Mouse (Mus musculus) urinary bladder, postnatal 36 days (tissue): ENCODE results near the gene Plekhj1.

Source experiments
- DNase-seq, 2 experiments: peaks; one replicate each; pipeline ENCODE4 v3.0.0; 2022; ENCODE audit warnings: low spot score in 2 of 2, mixed read lengths in 1 of 2

The Plekhj1 gene

DNA sequence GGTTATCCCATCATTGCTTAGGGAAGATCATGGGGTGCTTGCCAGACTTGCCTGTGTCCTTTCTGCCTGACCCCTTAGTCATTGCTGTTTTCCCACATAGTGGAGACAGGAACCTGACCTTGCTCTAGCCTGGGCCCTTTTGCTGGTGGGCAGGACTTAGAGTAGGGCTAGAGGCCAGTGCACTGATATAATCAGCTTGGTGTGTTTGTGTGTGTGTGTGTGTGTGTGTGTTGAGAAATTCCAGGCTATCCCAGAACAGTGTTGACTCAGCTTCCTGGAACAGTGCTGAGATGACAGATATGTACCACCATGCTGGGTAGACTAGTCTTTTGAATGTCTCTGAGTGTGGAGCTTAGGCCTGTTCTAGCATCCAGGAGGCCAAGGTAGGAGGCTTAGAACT lies 18.9 kb downstream of the Plekhj1 start:
- no peak for DNase-seq

DNA sequence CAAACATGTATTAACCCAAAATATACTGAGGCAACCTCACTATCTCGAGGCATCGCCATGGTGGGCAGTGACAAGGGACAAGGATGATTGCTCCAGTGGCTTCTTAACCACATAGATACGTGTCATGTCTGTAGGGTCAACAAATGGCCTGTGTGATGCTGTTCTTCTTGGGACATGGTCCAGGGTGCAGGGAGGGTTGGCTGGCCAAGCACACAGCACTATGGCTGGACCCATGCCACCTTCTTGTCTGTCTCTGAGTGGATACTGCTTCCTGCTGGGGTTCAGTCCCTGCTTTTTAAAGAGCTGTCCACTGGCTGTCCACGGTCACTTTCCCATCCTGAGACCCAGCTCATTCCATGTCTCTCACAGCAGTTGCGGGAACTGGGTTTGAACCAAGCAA lies 21.3 kb downstream of the Plekhj1 start:
- no peak for DNase-seq

DNA sequence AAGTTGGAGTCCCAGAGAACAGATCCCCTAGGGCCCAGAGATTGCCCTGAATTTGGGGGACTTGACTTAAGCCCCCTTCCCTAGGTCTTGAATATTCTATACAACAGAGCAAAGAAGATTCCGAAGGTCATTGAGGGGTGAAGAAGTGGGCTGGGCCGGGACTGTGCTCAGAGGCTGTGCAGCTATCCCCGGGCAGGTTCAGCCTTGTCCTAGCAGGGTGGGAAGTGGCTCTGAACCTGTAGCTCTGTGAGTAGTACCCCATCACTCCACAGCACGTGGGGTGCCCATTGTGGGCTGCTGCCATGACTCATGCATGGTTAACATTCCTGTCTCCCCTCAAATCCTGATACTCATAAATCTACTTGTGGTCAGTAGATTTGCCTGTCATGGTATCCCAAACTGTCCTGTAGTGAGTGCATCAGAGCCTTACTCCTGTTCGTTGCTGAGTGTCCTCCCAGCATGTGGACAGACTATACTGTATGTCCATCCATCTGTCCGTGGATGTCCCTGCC lies 22.0 kb downstream of the Plekhj1 start:
- no peak for DNase-seq

DNA sequence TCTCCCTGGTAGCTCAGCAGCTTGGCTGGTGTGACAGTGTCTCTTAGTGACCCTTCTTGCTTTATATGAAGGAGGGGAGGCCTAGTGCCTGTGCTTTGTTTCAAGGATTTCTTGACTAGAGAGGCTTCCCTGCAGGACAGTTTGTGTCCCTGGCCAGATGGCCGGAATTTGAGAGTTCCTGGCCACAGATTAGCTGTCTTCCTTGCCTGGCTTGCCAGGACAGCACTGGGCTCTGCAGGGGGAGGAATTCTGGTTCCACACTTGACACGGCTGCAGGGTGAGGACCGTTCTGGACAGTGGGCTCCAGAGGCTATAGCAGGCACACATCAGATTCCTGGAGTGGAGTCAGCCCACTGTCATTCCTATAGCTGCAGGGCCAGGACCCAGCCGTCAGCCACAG lies 22.7 kb downstream of the Plekhj1 start:
- no peak for DNase-seq

DNA sequence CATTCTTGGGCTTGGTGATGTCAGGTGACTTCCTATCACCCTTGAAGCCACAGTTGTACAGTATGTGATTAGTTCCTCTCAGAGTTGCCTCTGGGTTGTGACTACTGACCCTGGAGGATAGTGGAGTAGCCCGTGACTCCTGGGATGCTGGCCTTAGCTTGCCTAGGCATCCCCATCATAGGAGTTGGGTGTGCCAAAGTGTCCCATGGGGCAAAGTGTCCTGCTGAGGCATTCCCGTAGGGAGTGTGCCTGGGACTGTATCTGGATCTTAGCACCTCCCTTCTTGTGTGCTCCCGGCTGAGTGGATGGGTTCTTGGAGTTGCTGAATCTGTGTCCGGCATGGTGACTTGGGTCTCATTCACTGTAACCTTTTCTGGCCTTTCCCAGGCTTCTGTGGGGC lies 23.4 kb downstream of the Plekhj1 start:
- no peak for DNase-seq

DNA sequence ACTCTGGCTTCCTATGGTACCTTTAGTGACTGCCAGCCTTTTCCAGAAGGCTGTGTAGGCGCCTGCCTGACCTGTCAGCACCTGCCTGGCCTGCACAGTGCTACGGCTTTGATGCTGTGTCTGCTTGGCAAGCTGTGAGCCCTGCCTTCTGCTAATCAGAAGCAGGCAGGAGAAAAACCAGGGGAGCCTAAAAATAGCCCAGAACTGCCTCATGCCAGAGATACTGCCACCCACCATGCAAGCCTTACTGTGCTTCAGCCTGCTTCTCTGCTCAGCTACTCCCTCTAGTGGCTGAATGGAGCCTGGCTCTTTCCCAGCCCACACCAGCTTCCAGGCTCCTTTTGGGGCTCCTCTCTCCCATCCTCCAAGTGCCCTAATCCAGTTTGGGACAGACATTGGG lies 23.9 kb downstream of the Plekhj1 start:
- peak; percentile 61 to 76 for DNase-seq

DNA sequence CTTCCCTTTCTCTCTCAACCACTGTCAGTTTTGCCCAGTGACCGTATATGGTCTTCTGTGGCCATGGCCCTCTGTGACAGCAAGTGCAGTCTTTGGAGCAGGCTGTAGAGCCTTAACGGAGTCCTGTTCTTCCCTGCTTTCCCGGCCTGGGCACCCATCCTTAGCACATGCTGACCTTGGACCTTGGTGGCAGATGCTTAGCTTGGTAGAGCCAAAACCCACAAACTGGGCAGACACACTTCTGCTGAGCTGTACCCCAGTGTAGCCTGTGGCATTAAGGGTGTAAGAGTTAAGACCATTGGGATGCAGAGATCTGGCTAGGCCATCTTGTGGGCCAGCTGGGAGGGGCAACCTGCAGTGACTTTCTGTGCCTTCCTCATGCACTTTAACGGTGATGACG lies 24.6 kb downstream of the Plekhj1 start:
- DNase-seq, result no peak

DNA sequence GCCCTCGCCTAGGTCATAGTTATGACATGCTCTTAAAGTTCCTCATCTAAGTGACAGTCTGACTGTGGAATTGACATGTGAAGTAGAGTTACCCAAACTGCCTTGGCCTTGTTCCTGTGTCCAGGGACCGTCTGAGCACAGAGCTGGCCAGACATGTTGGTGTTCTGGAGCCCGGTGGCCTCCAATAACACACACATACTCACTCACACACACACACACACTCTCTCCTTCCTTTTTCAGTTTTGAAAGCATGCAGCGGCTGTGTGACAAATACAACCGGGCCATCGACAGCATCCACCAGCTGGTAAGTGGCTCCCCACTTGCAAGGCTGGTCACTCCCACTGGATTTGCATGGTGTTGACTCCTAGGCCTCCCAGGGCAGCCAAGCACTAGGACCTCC lies 30.1 kb downstream of the Plekhj1 start:
- no peak for DNase-seq

DNA sequence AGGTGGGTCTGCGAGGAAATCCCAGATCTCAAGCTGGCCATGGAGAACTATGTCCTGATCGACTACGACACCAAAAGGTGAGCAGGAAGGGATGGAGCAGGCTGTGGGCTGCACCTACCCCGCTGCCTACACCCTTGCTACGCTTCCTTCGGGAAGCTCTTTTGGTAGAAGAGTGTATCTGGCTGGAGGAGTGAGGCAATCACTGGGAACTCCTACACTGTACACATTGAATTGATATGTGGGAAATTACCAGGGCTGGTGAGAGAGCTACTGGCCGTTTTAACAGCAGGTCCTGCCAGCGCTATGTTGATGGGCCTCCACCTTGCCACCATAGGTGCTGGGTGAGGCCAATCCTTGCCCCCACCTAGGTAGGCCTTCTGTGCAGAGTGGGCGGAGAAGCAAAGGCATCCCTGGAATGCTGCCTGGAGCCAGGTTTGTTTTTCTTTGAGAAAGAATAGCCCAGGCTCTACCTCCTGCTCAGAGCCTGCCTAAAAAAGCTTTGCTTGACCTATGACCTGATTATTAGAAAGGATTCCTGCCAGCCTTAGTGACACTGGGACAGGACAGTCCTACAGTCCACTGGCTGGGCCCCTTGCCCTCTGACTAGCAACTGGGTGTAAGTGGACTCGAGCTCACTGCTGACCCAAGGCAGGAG lies 32.1 kb downstream of the Plekhj1 start:
- no peak for DNase-seq

DNA sequence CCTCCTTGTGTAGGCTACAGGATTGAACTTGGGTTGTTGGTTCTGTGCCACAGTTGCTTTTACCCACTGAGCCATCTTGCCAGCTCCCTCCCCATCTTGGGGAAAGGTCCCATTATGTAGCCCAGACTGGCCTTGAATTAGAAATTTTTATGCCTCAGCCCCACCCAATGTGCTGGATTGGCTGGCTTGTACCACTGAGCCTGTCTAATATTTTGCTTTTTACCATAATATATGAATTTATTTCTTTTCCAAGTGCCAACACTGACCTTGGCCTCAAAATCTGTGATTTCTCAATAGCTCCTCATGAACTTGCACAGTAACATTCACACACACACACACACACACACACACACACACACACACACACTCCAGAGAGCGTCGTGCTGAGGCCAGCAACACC lies 32.7 kb downstream of the Plekhj1 start:
- DNase-seq, result no peak

DNA sequence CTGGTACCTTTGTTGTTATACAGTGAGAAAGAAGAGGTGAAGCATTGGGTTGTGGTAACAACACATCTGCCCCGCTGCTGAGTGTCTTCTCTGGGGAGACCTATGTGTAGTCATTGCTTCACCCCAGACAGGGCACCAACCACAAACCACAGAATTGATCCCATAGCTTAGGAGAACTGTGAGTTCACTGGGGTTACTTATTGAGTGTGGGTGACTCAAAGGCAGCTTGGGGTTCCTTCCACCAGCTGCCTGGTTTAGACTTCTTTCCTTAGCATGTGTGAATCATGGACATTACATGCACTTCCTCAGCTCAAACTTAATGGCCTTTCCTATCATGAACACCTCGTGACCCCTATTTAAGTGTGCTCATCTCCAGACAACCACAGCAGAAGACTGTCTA lies 34.9 kb downstream of the Plekhj1 start:
- no peak for DNase-seq

DNA sequence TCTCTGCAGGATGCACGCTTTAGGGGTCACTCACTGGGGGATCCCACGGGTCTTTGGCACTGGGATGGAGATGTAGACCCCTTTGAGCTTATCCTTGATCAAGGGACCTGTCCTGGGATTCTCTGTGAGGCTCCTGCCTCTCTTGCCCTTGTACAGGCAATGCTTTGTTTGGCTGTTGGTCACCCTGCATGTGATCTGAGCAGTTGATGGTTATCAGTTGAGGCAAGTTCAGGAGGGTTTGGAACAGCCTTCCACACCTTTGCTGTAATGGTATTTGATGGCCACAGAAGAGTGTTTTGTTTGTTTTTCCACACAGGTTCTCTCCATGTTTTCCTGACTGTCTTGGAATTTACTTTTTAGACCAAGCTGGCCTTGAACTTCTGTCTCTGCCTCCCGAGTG lies 36.6 kb downstream of the Plekhj1 start:
- DNase-seq, result no peak

DNA sequence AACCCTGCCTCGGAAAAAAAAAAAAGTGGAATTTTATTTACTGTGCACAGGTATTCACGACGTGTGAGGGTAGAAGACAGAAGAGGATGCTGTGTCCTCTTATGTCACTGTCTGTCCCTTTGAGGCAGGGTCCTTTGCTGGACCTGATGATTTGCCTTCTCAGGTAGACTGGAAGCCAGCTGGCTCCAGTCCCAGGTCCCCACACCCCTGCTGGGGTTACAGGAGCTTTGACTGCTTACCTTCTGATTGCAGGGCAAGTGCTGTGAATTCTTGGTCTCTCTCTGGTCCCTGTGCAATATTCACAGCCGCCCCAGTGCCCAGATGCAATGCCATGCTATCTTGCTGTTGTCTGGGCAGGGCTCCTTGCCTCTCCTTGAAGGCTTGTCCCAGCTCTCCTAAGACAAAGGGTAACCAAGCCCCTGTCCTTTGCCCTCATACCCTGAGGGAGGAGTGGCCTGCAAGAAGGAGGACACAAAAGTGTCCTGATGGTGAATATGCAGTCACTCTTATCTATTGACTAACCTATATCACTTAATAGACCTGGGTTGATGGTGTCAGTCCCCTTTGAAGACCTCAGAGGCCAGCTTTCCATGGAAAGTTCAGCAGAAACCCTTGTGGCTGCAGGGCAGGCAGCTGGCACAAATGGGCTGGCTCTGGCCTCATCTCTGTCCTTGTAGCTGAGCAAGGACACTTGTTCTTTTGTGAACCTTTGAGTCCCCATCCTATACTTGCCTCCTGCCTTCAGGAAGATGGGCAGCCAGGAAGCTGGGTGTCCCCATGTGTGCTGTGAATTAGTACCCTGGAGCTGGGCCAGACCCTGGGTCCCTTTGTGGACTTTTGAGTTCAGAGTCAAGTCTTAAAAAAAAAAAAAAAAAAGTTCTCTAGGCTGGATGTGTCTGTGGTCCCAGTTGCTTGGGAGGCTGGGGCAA lies 37.6 kb downstream of the Plekhj1 start:
- no peak for DNase-seq

DNA sequence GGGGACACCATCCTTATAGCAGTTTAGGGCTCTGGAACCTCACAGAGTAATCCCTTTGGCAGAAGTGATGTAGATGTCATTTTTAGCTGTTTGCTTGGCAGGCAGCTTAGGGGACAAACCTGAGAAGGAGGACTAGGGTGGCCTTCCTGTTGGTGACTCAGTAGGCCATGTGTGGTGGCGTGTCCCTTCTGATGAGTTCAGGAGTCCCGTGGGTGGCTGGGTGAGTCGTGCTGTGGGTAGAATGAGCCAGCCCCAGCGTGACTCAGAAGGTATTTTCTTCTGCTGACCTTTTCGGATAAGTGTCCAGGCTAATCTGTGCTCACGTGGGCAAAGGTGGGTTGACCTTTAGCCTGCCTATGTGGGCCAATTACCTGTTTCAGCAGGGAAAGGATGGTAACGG lies 39.8 kb downstream of the Plekhj1 start:
- DNase-seq, result no peak

DNA sequence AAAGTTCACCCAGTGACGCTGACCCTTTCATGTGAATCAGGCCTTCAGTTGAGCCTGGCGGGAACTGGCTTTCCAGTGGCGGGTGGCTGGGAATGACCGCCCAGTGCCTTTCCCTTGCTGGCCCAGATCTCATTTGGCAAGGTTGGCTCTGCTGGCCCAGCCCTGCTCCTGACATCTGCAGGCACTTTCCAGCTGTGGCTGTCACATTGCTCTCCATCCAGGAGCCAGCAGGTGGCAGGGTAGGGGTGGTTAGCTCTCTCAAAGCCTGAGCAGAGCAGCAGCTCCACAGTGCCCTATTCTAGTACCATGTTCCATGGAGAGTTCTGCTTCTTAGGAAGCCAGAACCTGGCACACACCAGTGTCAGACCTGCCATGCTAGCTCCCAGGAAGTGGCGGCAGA lies 40.7 kb downstream of the Plekhj1 start:
- DNase-seq, result peak; percentile 60 to 80

DNA sequence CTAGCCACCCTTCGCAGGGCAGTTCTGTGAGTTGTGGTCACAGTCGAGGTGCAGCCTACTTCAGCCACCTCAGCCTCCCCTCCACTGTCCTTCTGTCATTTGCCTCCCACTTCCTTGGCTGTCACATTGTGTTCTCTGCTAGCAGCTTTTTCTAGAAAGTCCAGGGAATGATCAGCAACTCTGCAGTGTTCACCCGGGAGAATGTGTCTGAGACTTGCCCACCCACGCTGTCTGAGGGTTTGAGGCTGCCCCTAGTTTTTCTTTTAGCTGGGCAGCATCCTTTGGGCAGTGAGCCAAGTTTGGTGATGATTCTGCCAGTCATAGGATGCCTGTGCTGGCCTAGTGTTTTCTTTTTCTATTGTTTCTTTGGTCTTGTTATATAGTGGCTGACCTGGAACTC lies 41.5 kb downstream of the Plekhj1 start:
- DNase-seq, result no peak

DNA sequence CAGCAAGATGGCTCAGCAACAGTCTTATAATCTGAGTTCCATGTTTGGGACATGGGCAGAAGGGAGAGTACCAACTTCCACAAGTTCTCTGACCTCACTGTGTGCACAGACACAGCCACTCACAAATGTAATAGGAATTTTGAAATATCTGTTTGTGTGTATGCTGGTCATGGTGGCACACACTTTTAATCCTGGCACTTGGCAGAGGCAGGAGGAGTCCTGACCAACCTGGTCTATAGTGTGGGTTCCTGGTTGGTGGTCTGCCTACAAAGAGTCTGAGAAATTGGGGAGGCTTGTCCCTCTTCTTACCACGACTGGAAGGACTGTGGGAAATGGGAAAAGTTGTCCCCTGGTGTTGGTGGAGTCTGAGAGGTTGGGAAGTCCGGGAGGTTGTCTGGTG lies 41.9 kb downstream of the Plekhj1 start:
- no peak for DNase-seq

DNA sequence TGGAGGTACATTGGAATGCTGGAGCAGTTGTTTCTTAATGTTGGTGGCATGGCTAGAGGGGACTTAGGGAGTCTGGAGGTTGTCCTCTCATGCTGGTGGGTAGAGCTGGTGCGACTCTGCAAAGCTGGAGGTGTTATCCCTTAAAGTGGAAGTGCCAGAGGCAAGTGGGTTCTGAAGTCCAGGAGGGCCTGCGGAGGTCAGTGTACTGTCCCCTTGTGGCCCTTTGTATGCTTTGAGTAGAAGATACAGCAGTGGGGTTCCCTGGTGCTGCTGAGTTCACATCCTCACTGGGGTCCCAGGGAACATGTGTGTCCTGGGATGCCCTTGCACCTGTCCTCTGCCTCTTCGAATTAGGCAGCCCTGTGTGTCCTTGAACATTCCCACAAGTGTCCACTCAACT lies 42.3 kb downstream of the Plekhj1 start:
- DNase-seq, result no peak

DNA sequence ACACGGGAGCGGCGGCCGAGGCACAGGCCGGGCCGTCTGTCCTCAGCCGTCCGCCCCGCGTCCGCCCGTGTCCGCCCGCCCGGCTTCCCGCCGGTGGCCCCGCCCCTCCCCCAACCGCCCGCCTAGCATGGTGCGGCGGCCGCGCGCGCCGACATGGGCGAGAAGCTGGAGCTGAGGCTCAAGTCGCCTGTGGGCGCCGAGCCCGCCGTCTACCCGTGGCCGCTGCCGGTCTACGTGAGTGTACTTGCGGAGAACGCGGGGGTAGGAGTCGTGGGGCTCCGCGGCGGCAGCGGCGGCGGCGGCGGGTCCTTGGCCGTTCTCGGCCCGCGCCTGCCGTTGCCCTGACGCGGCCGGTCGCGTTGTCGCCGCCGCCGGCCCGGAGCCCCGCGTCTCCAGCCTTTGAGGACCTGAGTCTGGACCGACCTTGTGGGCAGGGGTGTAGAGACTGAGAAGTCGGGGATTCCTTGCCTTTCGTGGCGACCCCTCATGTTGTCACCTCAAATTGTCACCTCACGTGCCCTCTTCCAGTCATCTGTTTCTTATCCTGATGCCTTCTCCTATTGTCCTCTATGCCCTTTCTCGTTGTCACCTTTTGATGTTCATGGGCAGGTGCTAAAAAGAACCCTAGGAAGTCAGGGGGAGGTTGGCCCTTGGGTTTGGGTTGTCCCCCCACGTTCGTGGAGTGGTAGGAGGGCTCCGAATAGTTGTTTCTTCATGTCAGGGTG lies 43.0 kb downstream of the Plekhj1 start:
- DNase-seq, result no peak

DNA sequence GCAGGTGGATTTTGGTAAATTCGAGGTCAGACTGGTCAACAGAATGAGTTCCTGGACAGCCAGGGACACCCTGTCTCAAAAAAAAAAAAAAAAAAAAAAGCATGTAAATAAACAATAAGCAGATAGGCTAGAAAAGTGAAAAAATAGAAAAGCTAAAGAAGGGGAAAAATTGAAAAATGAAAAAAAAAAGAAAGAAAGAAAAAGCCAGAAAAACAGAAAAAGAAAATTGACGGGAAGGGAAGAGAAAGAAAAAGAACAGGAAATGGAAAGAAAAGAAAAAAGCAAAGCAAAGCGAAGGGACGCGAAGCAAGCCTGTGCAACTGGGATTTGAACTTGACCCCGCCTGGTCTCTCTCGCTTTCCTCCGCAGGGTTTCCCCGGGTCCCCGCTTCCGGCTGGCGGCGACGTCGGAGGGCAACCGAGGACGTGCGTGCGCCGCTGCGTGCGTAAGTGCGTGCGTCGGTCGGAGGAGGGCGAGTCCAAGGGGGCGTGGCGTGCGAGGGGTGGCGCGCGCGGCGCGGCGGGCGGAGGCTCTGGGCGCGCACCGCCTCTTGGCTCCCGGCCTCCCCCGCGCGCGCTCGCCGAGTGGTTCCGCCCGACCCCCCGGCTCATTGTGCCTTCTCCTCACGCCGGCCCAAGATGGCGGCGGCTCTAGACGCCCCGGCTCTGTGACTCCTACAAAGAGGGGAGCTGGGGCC lies 43.7 kb downstream of the Plekhj1 start, which contains the start of gene Dot1l:
TSS of gene Dot1l (plus strand) at position 613 of the 697 bp plus-strand sequence.
- peak; percentile 93 to 97 for DNase-seq

DNA sequence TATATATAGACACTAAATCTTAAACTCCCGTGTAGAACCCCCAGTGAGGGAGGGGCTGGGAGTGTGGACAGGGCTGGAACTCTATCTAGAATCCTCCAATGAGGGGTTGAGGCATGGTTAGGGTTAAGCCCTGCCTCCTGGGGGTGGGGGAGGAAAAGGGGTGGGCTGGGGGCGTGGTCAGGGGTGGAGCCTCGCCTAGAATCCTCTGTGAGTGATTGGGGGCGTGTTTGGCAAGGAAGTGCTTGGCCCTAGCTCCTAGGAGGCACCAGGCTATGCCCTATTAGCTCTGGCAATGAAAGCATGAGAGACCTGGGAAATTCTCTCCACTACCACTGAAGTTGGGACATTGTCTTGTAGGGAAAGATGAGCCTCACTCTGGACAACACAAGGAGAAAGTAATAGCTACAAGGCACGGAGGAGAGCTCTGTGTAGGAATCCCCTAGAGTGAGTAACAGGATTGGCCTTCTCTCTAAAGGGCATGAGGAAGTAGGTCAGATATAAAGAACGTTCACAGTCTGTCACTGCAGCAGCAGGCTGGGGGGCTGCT lies 46.3 kb downstream of the Plekhj1 start:
- DNase-seq, result peak in 1 of 2 experiments; percentile 73
